Mouse (Mus musculus) heart, adult 9 months (tissue): ENCODE data around the gene Bnip3.

ENCODE experiments used
- DNase-seq, 2 experiments: peaks; one replicate each; pipeline ENCODE4 v3.0.0; 2022; ENCODE audit warnings: low spot score in 2 of 2

Bnip3 gene

GRCm38 (mm10) chr7:138845111-138845510 is 64.2 kb downstream of the Bnip3 start:
- no peak for DNase-seq

GRCm38 (mm10) chr7:138843421-138843820 is 65.9 kb downstream of the Bnip3 start:
- no peak for DNase-seq

GRCm38 (mm10) chr7:138841436-138842151 is 67.7 kb downstream of the Bnip3 start:
- no peak for DNase-seq
